Mouse (Mus musculus) spleen, adult 2 months (tissue): Measurements from ENCODE around the gene Pgm3. TPM values are rescaled to one million over a fixed set of nuclear protein-coding genes. Genes with fewer than 3 reads are reported as not detected.

Source experiments
- DNase-seq, 2 experiments: peaks; one replicate each; pipeline versions ENCODE4 v3.0.0 to v3.0.0-alpha.2; 2012 to 2021; ENCODE audit warnings: low spot score in 2 of 2, low read depth in 1 of 2
- H3K27ac ChIP-seq: fragments of 200-500 bp; 2 replicates; pipeline ENCODE4 v1.5.1; 2012; ENCODE audit warnings: low read length, inconsistent platforms; ENCODE audit not compliant: insufficient read depth
- H3K27me3 ChIP-seq: fragments of 200-500 bp; 2 replicates; pipeline ENCODE4 v1.6.1; 2012; ENCODE audit warnings: mild to moderate bottlenecking, moderate library complexity, low read length, inconsistent platforms; ENCODE audit not compliant: control insufficient read depth, insufficient read depth
- H3K36me3 ChIP-seq: fragments of 200-500 bp; 2 replicates; pipeline ENCODE4 v1.6.1; 2012; ENCODE audit warnings: mild to moderate bottlenecking, low read length, inconsistent platforms; ENCODE audit not compliant: control insufficient read depth, insufficient read depth
- H3K4me1 ChIP-seq: fragments of 200-500 bp; 2 replicates; pipeline ENCODE4 v1.6.1; 2011; ENCODE audit warnings: inconsistent platforms; ENCODE audit not compliant: control insufficient read depth, insufficient read depth, insufficient read length
- H3K4me3 ChIP-seq: fragments of 200-500 bp; 2 replicates; pipeline ENCODE4 v1.5.1; 2011; ENCODE audit warnings: mild to moderate bottlenecking, inconsistent platforms; ENCODE audit not compliant: insufficient read depth, insufficient read length; ENCODE audit errors: extremely low read depth
- CTCF ChIP-seq: fragments of 200-500 bp; IDR thresholded peaks from 2 replicates; pipeline ENCODE4 v1.5.1; 2011; ENCODE audit warnings: mild to moderate bottlenecking, inconsistent platforms; ENCODE audit not compliant: insufficient read depth, insufficient read length, insufficient replicate concordance; ENCODE audit errors: extremely low read depth
- POLR2A ChIP-seq: fragments of 200-500 bp; IDR thresholded peaks from 2 replicates; pipeline ENCODE4 v1.6.1; 2011; ENCODE audit warnings: low read depth, low read length, inconsistent platforms
- WGBS: fragments of 180-500 bp; shearing (Covaris S2); methylation state at CpG from one replicate; pipeline ENCODE4 v1.1.7; 2018; 5-methylcytosine and 5-hydroxymethylcytosine counted together
- polyA plus RNA-seq: library from polyadenylated mRNA; depleted of rRNA; stranded (reverse); fragments of >200 nt; gene quantifications from 2 replicates; pipeline ENCODE4 v1.2.3, GENCODE M21; 2012; rRNA removed

Pgm3 gene
- 2.2 TPM in 2 replicates for polyA plus RNA-seq

- no peaks in the 10 kb centered on the region for H3K4me1 ChIP-seq
- WGBS = under 1% methylated on average over 59 of the region's 59 CpGs
- peaks cover 3% of the 10 kb centered on the region for H3K36me3 ChIP-seq
- no peaks in the 10 kb centered on the region for H3K27me3 ChIP-seq
- H3K4me3 ChIP-seq = peak within 1 kb of the TSS; percentile 94
- peak; percentile 84 to 95 for DNase-seq
- peak within 1 kb of the TSS; percentile 46; the same call in 1 of the 2 replicates for H3K27ac ChIP-seq
- TF ChIP-seq CTCF = no peak
- peak; percentile 90 for TF ChIP-seq POLR2A
These were observed at the start of gene Pgm3, which contains the start of gene Rwdd2a for GRCm38 (mm10) chr9:86571540-86572135. Gene Pgm3, minus strand, starts transcription at chr9:86571842. Gene Rwdd2a, plus strand, starts transcription at chr9:86571991.

- 91% methylated on average over 10 of the region's 10 CpGs for WGBS
- no peak for DNase-seq
- H3K4me3 ChIP-seq = no peak overlapping the region
- H3K27me3 ChIP-seq = no peaks in the 10 kb centered on the region
- no peaks in the 10 kb centered on the region; the same call in 1 of the 2 replicates for H3K4me1 ChIP-seq
- no peak overlapping the region for H3K27ac ChIP-seq
- H3K36me3 ChIP-seq = no peaks in the 10 kb centered on the region
- TF ChIP-seq POLR2A (no peak), CTCF (no peak)
These were observed 47.9 kb upstream of the Pgm3 start for GRCm38 (mm10) chr9:86619341-86620139.

GRCm38 (mm10) chr9:86617837-86618492, 46.3 kb upstream of the Pgm3 start:
- TF ChIP-seq CTCF (no peak), POLR2A (no peak)
- Histone ChIP-seq H3K27ac (no peak overlapping the region), H3K36me3 (no peaks in the 10 kb centered on the region), H3K27me3 (no peaks in the 10 kb centered on the region), H3K4me1 (no peaks in the 10 kb centered on the region; the same call in 1 of the 2 replicates), H3K4me3 (no peak overlapping the region)
- DNase-seq = no peak
- 58% methylated on average over 7 of the region's 7 CpGs for WGBS

- no peak for DNase-seq
- no peaks in the 10 kb centered on the region for H3K36me3 ChIP-seq
- no peaks in the 10 kb centered on the region; the same call in 1 of the 2 replicates for H3K4me1 ChIP-seq
- H3K4me3 ChIP-seq = no peak overlapping the region
- TF ChIP-seq CTCF = no peak
- no peak for TF ChIP-seq POLR2A
- 78% methylated on average over 1 of the region's 1 CpGs for whole genome bisulfite sequencing
- no peak overlapping the region for H3K27ac ChIP-seq
- H3K27me3 ChIP-seq = no peaks in the 10 kb centered on the region
These were observed 44.1 kb upstream of the Pgm3 start for GRCm38 (mm10) chr9:86615765-86616164.

GRCm38 (mm10) chr9:86612091-86612490, 40.4 kb upstream of the Pgm3 start:
- Histone ChIP-seq H3K4me1 (no peaks in the 10 kb centered on the region), H3K27me3 (no peaks in the 10 kb centered on the region), H3K27ac (no peak overlapping the region), H3K4me3 (no peak overlapping the region), H3K36me3 (no peaks in the 10 kb centered on the region)
- TF ChIP-seq POLR2A = no peak
- TF ChIP-seq CTCF = no peak
- WGBS = 89% methylated on average over 4 of the region's 4 CpGs
- no peak for DNase-seq

GRCm38 (mm10) chr9:86605776-86606175, 34.1 kb upstream of the Pgm3 start:
- Histone ChIP-seq H3K4me1 (no peaks in the 10 kb centered on the region), H3K27me3 (no peaks in the 10 kb centered on the region), H3K36me3 (no peaks in the 10 kb centered on the region), H3K27ac (no peak overlapping the region), H3K4me3 (no peak overlapping the region)
- WGBS = 91% methylated on average over 6 of the region's 6 CpGs
- DNase-seq = no peak
- no peak for TF ChIP-seq CTCF
- no peak for TF ChIP-seq POLR2A
